Mouse (Mus musculus) liver, embryonic 14.5 days (tissue): ENCODE measurements around the gene Shld2. TPM values are rescaled to one million over a fixed set of nuclear protein-coding genes. Genes with fewer than 3 reads are reported as not detected.

Experiments used
- ATAC-seq: fragments of 200-750 bp; cut with Nextera tagmentation; 2 replicates; pipeline ENCODE4 v1.8.0; 2017; ENCODE audit warnings: moderate number of reproducible peaks, mild to moderate bottlenecking, moderate library complexity; ENCODE audit not compliant: insufficient read depth
- DNase-seq, 3 experiments: peaks; one replicate each; pipeline ENCODE4 v3.0.0-alpha.2; 2012 to 2013; ENCODE audit warnings: low read depth in 3 of 3, low spot score in 3 of 3
- H3K27ac ChIP-seq: fragments of 300-500 bp; sonication (generic); 2 replicates; pipeline ENCODE4 v1.5.1; 2014; ENCODE audit warnings: moderate library complexity, mild to moderate bottlenecking, control low read depth, inconsistent platforms
- H3K27me3 ChIP-seq: fragments of 300-500 bp; sonication (generic); 2 replicates; pipeline ENCODE4 v1.6.1; 2014; ENCODE audit warnings: mild to moderate bottlenecking, low read length, moderate library complexity; ENCODE audit not compliant: control insufficient read depth, insufficient read depth
- H3K36me3 ChIP-seq: fragments of 300-500 bp; sonication (generic); replicated peaks from 2 replicates; pipeline ENCODE4 v1.6.1; 2014; ENCODE audit warnings: low read depth; ENCODE audit not compliant: control insufficient read depth, insufficient read depth
- H3K4me1 ChIP-seq, 2 experiments: fragments of 200-500 bp in 1 of 2; fragments of 300-500 bp in 1 of 2; sonication (generic) in 1 of 2; replicated peaks; 2 replicates each; pipeline ENCODE4 v1.6.1; 2012 to 2014; ENCODE audit warnings: antibody characterized with exemption in 1 of 2, inconsistent platforms in 1 of 2, low read length in 1 of 2; ENCODE audit not compliant: control insufficient read depth in 2 of 2, insufficient read depth in 2 of 2
- H3K4me2 ChIP-seq: fragments of 300-500 bp; sonication (generic); 2 replicates; pipeline ENCODE4 v1.6.1; 2014; ENCODE audit warnings: low read depth, mild to moderate bottlenecking, control low read depth, moderate library complexity
- H3K4me3 ChIP-seq, 2 experiments: fragments of 200-500 bp in 1 of 2; fragments of 300-500 bp in 1 of 2; sonication (generic) in 1 of 2; 2 replicates each; pipeline ENCODE4 v1.5.1; 2012 to 2014; ENCODE audit warnings: low read depth in 2 of 2, low read length in 2 of 2, mild to moderate bottlenecking in 2 of 2, control low read depth in 1 of 2, inconsistent platforms in 1 of 2, moderate library complexity in 1 of 2; ENCODE audit not compliant: insufficient read depth in 1 of 2
- H3K9ac ChIP-seq: fragments of 300-500 bp; sonication (generic); replicated peaks from 2 replicates; pipeline ENCODE4 v1.6.1; 2014; ENCODE audit warnings: mild to moderate bottlenecking, control low read depth, moderate library complexity
- H3K9me3 ChIP-seq: fragments of 300-500 bp; sonication (generic); 2 replicates; pipeline ENCODE4 v1.6.1; 2016; ENCODE audit warnings: low read length, mixed read lengths; ENCODE audit not compliant: control insufficient read depth
- CTCF ChIP-seq: IDR thresholded peaks from 2 replicates; pipeline ENCODE4 v1.5.1; 2016; ENCODE audit warnings: antibody characterized with exemption, low read depth, control low read depth
- EP300 ChIP-seq: IDR thresholded peaks from 2 replicates; pipeline ENCODE4 v1.6.1; 2016; ENCODE audit warnings: antibody characterized with exemption, low read depth
- WGBS: fragments of 180-500 bp; shearing (Covaris S2); extraction: QIAGEN DNeasy Blood & Tissue Kit; methylation state at CpG from one replicate; pipeline ENCODE4 v1.1.7; 2014; ENCODE audit not compliant: insufficient replicate concordance; 5-methylcytosine and 5-hydroxymethylcytosine counted together
- polyA plus RNA-seq, 2 experiments: library from polyadenylated mRNA; depleted of rRNA in 1 of 2; stranded (reverse) in 1 of 2; unstranded in 1 of 2; fragments of >200 nt; fragmentation: Nextera tagmentation in 1 of 2; extraction: Ambion mirVana in 1 of 2; gene quantifications; 2 replicates each; pipeline versions ENCODE4 v1.2.1 to v1.2.3; 2012 to 2014

Shld2 gene
- polyA plus RNA-seq, 2 experiments = 3.0 to 4.8 TPM

DNA sequence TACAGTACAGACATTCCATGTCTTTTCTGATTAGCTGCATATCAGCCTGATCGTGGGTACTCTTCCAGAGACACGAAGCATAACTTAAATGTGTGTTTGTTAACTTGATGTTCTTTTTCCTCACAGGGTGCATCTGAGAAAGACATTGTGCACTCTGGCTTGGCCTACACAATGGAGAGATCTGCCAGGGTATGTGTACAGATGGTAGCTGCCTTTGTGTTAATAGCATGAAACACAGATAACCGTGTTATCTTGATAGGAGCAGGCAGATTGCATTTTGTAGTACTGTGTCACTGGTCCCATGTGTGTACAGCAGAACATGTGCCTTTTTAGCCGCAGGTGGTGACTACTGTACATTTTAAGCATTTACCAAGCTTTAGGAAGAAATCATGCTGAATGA, 31.7 kb upstream of the Shld2 start:
- 65% methylated on average over 4 of the region's 4 CpGs for WGBS
- peaks cover 4% of the 10 kb centered on the region for H3K36me3 ChIP-seq

DNA sequence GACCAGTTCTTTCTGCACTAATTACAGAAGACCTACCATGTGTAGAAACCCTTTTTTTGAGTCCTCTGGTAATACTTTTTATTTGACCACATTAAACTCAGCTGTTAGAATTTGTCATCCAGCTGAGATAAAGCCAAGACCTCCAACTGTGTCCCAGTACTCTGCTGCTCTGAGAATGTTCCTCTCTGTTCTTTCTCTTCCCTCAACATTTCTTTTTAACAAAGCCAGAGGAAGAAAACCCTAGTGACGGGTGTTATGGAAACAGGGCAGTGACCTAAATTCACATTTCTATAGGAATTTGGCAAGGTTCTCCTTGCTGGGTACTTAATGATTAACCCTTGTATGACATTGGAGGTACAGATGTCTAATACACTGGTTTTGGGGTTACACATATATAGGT, 29.2 kb upstream of the Shld2 start:
- 47% methylated on average over 1 of the region's 1 CpGs for WGBS
- no peaks in the 10 kb centered on the region for H3K9me3 ChIP-seq
- no peaks in the 10 kb centered on the region for H3K27me3 ChIP-seq
- no peak overlapping the region for H3K27ac ChIP-seq
- no peak for ATAC-seq
- H3K4me1 ChIP-seq = no peaks in the 10 kb centered on the region
- H3K9ac ChIP-seq = no peak overlapping the region
- no peak overlapping the region for H3K4me3 ChIP-seq
- DNase-seq = no peak
- H3K36me3 ChIP-seq = peaks cover 12% of the 10 kb centered on the region
- TF ChIP-seq EP300 = no peak
- TF ChIP-seq CTCF = no peak
- H3K4me2 ChIP-seq = no peak overlapping the region

More for the DNA sequence above, 31.7 kb upstream of the Shld2 start:
- DNase-seq = no peak
- Histone ChIP-seq H3K4me3 (no peak overlapping the region), H3K27me3 (no peaks in the 10 kb centered on the region), H3K9ac (no peak overlapping the region), H3K4me2 (no peak overlapping the region), H3K9me3 (no peaks in the 10 kb centered on the region), H3K27ac (no peak overlapping the region), H3K4me1 (no peaks in the 10 kb centered on the region)
- TF ChIP-seq EP300 = no peak
- TF ChIP-seq CTCF = no peak
- ATAC-seq = no peak

DNA sequence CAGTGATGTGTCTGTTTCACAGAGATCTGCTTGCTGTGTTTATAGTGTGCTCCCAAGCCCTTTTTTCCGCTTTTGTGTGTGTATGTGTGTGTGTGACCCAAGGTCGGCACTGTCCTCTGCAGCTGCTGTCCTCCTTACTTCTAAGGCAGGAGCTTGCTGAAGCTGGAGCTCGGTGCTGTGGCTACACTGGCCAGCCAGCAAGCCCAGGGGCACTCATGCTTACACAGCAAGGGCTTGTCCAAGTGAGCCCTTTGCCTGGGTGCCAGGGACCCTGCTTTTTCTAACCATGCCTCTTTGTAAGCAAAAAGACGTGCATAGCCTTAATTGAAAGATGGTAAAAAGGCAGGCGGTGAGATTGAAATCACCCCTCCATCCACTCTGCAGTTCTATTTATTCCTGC, 22.2 kb upstream of the Shld2 start:
- WGBS = 72% methylated on average over 5 of the region's 5 CpGs
- Histone ChIP-seq H3K27ac (no peak overlapping the region), H3K4me3 (no peak overlapping the region), H3K9ac (no peak overlapping the region), H3K4me1 (no peaks in the 10 kb centered on the region), H3K36me3 (peaks cover 16% of the 10 kb centered on the region), H3K9me3 (no peaks in the 10 kb centered on the region), H3K27me3 (no peaks in the 10 kb centered on the region), H3K4me2 (no peak overlapping the region)
- ATAC-seq (no peak), DNase-seq (no peak)
- TF ChIP-seq CTCF = no peak

DNA sequence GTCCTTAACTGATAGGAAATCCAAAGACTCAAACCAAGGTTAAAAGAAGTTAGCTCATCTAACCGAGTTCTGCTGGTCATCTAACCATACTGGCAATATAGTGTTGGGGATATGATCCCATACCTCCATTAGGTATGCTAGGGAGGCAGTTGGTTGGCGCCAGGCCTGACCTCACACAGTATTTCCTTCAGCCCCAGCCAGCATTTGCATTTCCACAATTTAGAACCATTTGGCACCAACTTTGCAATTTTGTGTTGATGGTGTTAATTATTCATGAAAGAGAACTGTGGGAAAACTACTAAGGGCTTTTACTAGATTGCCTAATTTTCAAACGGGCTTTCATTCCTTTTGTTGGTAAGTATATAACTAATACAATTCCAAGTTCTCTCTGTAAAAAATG, 21.6 kb upstream of the Shld2 start:
- no peaks in the 10 kb centered on the region for H3K4me1 ChIP-seq
- H3K36me3 ChIP-seq = peaks cover 16% of the 10 kb centered on the region
- WGBS = 67% methylated on average over 3 of the region's 3 CpGs
- no peak overlapping the region for H3K9ac ChIP-seq
- no peak overlapping the region for H3K4me2 ChIP-seq
- no peak overlapping the region for H3K4me3 ChIP-seq
- DNase-seq = no peak
- TF ChIP-seq EP300 (no peak), CTCF (no peak)
- no peaks in the 10 kb centered on the region for H3K9me3 ChIP-seq
- H3K27me3 ChIP-seq = no peaks in the 10 kb centered on the region
- H3K27ac ChIP-seq = no peak overlapping the region
- ATAC-seq = no peak

DNA sequence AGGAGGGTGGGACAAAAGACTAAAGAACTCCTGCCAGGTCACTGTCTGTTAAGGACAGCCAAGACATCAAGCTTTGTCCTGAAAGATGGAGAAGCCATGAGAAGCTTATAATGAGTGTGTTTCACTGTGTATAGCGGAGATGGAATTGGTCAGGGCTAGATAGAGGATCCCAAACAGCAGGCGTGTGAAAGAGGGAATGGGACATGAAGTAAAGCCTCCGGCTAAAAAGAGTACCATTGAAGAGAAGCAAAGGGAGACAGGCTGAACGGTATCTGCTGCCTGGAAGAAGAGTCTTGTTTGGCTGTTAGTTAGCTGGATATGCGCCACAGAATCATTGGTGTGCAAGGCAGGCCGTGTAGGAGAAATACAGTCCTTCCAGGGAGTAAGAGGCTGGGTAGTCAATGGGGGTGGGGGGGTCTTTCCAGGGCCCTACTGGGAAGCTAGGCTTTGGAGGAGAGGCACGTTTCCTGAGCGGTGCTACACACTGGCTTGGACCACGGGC, 20.4 kb upstream of the Shld2 start:
- Histone ChIP-seq H3K9me3 (no peaks in the 10 kb centered on the region), H3K4me3 (no peak overlapping the region), H3K9ac (no peak overlapping the region), H3K36me3 (peaks cover 12% of the 10 kb centered on the region), H3K27ac (no peak overlapping the region), H3K27me3 (no peaks in the 10 kb centered on the region), H3K4me1 (no peaks in the 10 kb centered on the region), H3K4me2 (no peak overlapping the region)
- WGBS = 71% methylated on average over 9 of the region's 9 CpGs
- ATAC-seq (no peak), DNase-seq (no peak)
- TF ChIP-seq EP300 (no peak), CTCF (no peak)
